Mouse (Mus musculus): Measurements from ENCODE around the gene Txndc12.

GRCm38 (mm10) chr4:108843336-108843735 is 8.9 kb downstream of the Txndc12 start:
- no peak for TF ChIP-seq POLR2AphosphoS2 (IDR thresholded peaks at IDR 0.05; ENCODE audit: insufficient read length, low read depth)
- no peak for TF ChIP-seq POLR2A (IDR thresholded peaks at IDR 0.05; ENCODE audit: insufficient read length, low read depth)
- TF ChIP-seq SRF (IDR thresholded peaks at IDR 0.05; ENCODE audit: control insufficient read depth, insufficient read length, low read depth): no peak
- TF ChIP-seq MYOD1 (IDR thresholded peaks at IDR 0.05; ENCODE audit: control insufficient read depth in 1 of 3, insufficient read length in 2 of 3, low read depth in 2 of 3): no peak
- TF ChIP-seq TCF12 (IDR thresholded peaks at IDR 0.05; ENCODE audit: insufficient read depth, poor library complexity, severe bottlenecking): no peak
- no peak for TF ChIP-seq USF1 (IDR thresholded peaks at IDR 0.05; ENCODE audit: low read depth)
- no peak for TF ChIP-seq TCF3 (IDR thresholded peaks at IDR 0.05; ENCODE audit: insufficient read length, low read depth)
- no peak for TF ChIP-seq MAX (IDR thresholded peaks at IDR 0.05; ENCODE audit: low read depth)
- no peak for TF ChIP-seq E2F4 (IDR thresholded peaks at IDR 0.05; ENCODE audit: insufficient read depth)
- TF ChIP-seq CEBPB (IDR thresholded peaks at IDR 0.05; ENCODE audit: insufficient read depth, poor library complexity, severe bottlenecking): no peak

Data from myocyte (in vitro differentiated cells).